Mouse (Mus musculus): ENCODE measurements around the gene Nrp2. TPM values are rescaled to one million over a fixed set of nuclear protein-coding genes. Genes with fewer than 3 reads are reported as not detected.
A peak's percentile ranks its signal among the peaks of the same experiment; 100 is the strongest.

Nrp2 gene
- total RNA-seq, 2 experiments from 2014 or later, result 19.0 to 39.3 TPM

DNA sequence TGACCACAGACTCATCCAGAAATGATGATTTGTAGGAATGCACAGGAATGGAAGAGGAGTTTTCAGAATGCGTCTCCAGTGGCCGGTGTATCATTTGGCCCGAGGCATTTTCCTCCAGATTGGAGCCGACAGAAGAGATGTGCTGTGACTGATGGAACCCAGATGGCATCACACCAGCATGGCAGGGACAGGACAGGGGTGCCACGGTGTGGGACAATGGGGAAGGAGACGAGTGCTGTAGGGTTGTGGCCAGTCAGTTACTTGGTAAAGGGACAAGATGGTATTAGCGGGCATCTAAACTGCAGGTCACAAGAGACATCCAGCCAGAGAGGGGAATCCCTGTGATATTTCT is 127.3 kb downstream of the Nrp2 start:
- intact Hi-C loops (cut with DNase I), result no loop called here

DNA sequence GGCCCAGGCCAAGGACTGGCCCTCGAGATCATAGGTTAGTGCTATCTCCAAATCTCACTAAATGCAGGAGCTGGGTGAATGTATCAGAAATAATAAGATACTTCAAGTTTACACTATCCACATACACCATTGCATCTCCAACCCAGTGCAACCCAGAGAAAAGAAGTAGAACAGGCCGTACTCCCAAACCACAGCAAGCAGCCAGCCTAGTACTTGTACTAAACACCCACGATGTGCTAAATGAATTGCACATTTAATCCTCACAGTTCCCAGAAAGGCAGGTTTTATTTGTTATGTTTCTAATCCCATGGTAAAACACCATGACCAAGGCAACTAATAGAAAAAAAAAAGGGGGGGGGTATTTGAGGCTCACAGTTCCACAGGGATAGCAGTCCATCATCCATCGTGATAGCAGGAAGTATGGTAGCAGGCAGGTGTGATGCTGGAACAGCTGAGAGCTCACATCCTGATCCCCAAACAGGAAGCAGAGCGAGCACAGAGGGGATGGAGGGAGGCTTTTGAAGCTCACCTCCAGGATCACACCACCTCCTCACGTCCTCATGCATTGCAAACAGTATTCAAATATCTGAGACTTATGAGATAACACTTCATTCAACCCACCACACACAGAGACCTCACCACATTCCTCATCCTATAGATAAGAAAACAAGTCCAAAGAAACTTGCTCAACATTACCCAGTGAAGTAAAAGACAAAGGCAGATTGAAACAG is 128.8 kb downstream of the Nrp2 start:
- DNase-seq (ENCODE audit: low spot score in 2 of 2), result no peak
- intact Hi-C loops (cut with DNase I), result no loop called here

More for the DNA sequence above, 127.3 kb downstream of the Nrp2 start:
- no peak for DNase-seq (ENCODE audit: low spot score in 2 of 2)

DNA sequence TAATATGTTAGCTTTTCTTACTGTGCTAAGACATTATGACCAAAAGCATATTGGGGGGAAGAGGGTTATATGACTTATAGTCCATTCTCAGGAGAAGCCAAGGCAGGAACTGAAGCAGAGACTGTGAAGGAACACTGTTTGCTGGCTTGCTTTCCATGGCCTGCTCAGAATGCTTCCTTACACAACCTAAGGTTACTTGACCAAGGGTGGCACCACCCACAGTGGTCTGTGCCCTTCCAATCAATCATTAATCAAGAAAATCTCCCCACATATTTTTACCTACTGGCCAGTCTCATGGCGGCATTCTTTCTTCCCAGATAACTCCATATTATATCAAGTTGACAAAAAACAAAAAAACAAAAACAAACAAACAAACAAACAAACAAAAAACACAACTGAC is 130.3 kb downstream of the Nrp2 start:
- intact Hi-C loops (cut with DNase I), result no loop called here
- no peak for DNase-seq (ENCODE audit: low spot score in 2 of 2)

DNA sequence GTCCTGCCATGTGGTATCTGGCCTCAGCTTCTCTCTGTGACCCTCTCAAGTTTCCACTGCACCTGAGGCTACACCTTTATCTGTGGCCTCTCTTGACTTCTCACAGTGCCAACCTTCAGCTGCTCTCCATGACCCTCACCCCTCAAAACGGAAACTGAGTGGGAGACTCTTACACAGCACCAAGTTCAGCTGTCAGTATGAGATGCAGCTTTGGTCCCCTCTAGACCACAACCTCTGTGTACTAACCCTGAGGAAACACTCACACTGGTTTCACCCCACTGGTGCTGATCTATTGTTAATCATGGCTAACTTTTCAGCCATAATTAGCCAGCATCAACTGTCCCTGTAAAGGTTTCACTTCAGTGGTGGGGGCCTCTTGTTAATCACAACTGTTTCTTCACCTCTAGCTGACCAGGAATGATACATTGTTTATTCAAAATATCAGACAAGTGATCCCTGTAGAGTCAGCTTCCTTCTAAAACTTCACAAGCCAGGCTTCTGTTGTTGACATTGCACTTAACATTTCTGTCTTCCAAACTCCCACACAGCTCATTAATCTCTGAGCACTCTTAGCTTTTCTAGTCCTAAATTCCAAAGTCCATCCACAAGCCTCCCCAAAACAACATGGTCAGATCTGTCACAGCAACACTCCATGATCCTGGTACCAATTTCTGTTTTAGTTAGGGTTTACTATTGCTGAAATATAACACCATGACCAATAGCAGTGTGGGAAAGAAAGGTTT is 131.5 kb downstream of the Nrp2 start:
- no peak for DNase-seq (ENCODE audit: low spot score in 2 of 2)
- intact Hi-C loops (cut with DNase I), result no loop called here

DNA sequence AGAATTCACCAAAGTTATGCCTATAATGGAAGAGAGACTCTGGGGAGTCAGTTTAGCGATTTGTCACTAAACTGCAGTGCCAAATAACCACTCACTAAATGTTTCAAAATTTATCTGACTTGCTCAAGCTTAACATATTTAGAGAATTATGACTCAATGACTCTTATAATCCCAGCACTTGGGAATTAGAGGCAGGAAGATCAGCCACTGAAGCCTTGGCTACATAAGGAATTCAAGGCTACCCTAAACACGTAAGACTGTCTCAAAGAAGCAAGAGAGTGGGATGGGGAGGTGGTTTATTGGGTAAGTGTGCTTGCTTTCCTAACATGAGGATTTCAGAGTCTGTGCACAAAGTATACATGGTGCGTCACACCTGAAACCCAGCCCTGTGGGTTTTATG is 135.0 kb downstream of the Nrp2 start:
- no peak for DNase-seq (ENCODE audit: low spot score in 2 of 2)
- intact Hi-C loops (cut with DNase I), result no loop called here

DNA sequence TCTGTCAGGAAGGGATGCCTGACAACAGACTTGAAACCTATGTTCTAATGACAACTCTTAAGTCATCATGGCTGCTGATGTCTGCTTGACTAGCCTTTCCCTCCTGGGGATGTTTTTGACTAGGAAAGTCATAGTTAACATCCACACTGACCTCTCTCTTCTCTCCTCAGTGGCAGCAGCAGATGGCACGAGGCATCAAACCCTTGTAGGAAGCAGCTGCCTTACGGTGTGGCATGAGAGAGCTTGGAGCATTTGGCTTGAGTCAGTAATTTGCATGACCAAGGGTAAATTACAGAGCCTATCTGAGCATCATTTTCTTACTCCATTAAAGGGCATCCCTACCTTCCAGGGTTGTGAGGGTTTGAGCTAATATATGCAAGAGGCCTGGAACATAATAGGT is 135.5 kb downstream of the Nrp2 start:
- intact Hi-C loops (cut with DNase I), result no loop called here
- no peak for DNase-seq (ENCODE audit: low spot score in 2 of 2)

DNA sequence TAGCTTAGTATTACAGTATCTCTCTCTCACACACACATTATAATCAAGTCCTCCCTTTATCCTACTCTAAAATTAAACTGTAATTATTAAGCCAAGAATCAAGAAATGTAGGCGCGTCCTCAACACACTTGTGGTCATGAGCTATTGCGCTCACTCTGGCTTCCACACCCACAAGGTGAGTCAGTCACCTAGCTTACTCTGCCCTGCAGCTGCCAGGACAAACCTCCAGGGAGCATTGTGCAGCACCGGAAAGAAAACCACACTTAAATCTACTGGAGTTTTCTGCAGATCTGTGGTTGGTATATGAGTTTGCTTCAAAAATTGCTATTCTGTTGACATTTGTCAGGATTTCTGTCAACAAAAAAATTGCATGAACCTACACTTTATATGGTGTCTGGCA is 140.1 kb downstream of the Nrp2 start:
- intact Hi-C loops (cut with DNase I), result no loop called here
- no peak for DNase-seq (ENCODE audit: low spot score in 2 of 2)

DNA sequence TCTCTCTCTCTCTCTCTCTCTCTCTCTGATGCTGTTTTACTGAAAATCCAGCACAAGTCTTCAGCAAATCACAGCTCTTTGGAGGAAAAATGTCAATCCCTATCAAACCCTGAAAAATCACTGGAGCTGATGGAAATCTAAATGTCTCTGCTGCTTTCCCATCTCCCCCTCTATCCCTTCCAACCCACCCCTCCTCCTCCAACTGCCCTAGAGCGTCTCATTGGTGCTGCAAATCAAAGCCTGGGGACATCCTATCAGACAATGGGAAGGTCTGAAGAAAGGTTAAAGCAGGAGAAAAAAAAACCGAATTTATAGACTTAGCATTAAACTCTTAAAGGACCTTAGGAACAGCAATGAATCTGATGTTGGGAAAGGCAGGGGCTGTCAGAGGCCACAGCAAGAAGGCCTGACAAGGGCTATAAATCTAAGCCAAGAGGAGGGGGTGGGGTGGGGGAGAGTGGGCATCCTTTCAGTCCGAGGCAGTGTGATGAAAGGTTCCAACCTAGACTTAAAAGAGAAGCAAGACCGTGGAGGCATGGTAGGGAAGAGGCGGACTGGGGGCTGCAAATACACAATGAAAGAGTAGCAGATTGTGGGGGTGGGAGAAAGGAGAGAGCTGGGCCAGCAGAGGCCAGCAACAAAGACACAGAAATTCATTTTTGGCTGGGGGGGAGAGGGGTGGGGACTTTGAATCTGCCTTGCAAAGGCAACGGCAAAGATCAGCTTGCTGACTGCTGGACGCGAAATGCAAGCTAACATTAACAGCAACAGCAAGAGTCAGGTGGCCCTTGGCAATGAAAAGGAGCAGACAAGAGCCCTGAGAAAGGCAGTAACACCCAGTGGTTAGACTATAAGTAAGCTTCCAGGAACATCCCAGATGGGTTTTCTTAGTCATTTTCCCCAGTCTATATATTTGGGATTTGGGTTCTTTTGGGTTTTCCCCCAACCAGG is 148.2 kb downstream of the Nrp2 start:
- intact Hi-C loops (cut with DNase I), result no loop called here
- DNase-seq (ENCODE audit: low spot score in 2 of 2), result no peak

DNA sequence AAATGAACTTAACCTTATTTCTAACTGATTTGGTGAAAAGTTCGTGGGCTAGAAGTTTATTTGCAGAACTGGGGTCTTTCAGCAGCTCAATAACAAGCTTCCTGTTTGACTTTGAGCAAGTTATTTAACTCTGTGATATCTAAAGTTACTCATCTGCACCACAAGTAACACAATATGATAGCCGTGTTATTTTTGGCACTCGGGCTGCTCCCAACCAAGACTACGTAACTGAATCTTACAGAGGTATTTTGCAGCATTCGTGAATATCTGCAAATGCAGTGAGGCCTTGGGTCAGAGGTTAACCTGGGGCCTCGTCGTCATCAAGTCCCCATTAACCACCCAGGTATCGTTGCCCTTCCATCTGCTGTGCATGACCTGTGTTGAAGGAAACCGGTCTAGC is 150.3 kb downstream of the Nrp2 start:
- no peak for DNase-seq (ENCODE audit: low spot score in 2 of 2)
- intact Hi-C loops (cut with DNase I), result no loop called here

DNA sequence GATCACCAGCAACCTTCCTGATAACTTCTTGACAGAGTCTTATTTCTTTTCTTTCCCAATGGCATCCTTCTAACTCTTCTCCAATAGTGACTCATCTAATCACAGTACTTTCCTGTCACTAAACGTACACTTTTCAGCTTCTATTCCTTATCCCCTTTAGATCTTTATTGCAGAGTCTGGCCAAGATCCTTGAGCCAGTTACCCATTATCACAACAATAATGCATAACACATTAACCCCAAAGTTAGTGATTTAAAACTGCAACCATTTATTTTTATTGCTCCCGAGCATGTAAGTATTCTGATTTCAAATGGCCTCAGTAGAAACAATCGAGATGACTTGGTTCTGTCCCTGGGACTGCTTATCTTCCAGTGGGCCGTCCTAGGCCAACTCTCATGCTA is 150.9 kb downstream of the Nrp2 start:
- DNase-seq (ENCODE audit: low spot score in 2 of 2), result no peak
- intact Hi-C loops (cut with DNase I), result no loop called here

DNA sequence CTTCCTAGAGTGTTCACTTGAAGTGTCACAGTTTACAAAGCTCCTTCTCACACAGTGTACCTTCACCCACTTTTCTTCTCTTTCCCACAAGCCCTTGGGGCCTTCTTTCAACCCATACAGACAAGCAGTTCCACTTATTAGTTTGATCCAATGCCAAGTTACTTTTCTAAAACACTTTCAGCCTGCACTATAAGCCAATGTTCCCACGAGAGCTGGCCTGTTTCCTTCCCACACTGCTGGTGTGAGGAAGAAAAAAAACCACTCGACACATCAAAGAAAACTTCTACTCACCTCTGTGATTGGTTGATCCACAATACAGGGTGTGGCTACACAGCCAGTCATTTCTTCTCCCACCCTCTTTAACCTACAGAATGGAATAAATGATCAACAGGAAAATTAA is 156.0 kb downstream of the Nrp2 start:
- DNase-seq (ENCODE audit: low spot score in 2 of 2), result no peak
- intact Hi-C loops (cut with DNase I), result no loop called here

DNA sequence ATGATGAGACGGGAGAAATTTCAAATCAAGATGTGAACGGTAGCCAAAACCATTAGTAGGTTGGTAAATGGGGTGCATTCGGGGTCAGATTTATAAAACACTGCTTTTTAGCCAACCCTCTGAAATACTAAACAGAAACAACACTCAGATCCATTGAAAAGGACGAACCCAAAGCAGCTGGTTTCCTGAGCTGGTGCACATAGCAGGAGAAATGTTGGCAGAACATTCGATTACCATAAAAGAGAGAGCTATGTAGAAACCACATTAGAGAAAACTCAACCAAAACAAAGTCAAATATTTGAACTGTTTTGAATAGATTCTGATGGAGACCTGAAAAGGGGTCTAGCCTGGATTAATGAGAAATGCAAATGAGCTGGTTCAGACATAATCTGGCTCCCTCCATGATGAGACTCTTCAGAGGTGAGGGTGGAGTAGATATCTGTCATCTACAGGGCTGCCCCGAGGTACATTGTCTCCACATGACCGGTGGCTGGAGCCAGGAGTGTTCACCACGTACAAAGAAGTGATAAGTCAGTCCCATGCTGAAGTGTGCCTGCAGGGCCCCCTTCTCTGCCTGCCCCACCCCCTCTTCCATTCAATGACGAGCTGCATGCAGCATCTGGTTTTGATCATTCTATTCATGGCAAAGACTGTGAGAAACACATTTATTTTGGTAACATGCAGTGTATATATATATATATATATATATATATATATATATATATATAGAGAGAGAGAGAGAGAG is 156.6 kb downstream of the Nrp2 start:
- intact Hi-C loops (cut with DNase I), result no loop called here
- DNase-seq (ENCODE audit: low spot score in 2 of 2), result no peak

DNA sequence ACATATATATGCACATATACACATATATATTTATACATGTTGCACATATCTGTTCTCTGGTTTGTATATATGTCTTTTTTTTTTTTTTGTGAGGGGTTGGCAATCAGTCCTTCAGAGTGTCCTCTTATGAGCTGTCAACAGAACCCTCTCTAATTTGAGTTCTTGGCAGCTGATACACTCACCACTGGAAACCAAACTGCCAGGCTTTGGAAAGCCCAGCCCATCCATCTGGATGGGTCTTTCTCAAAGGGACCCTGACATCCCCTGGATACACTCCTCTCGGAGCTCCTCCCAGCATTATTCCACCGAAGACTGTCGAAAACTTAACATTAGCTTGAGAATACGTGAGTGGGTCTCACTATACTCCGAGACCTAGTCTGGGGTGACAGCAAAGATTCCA is 157.2 kb downstream of the Nrp2 start:
- intact Hi-C loops (cut with DNase I), result no loop called here
- no peak for DNase-seq (ENCODE audit: low spot score in 2 of 2)

DNA sequence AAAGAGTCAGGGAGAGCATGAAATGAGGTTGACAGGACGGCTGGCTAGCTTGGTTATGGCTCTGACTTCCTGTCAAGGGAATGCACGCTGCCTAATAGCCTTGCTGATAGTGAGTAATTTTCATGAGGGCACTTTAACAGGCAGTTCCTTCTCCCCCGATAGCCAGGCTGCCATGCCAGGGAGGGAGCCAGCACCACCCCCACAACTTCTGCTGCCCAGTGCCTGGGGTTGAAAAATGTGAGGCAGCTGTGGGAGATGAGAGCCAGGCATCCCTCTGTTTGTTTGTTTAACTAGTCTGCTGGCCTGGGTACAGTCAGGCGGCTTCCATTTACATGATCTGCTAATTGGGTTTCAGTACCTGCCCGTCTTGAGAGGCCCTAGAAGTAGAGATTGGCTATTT is 157.7 kb downstream of the Nrp2 start:
- intact Hi-C loops (cut with DNase I), result no loop called here
- peak in 1 of 2 experiments; percentile 8 for DNase-seq (ENCODE audit: low spot score in 2 of 2)

All from left cerebral cortex, postnatal 36 days (tissue).